Mouse (Mus musculus): ENCODE measurements around the gene Gli3. TPM values are rescaled to one million over a fixed set of nuclear protein-coding genes. Genes with fewer than 3 reads are reported as not detected.

Gene Gli3
- polyA plus RNA-seq, 1 experiment from 2014 or later: 19.4 TPM

- Histone ChIP-seq H3K4me3 (ENCODE audit: low read length) (no peak overlapping the region), H3K9ac (ENCODE audit: low read depth, low read length) (no peak overlapping the region), H3K9me3 (ENCODE audit: control insufficient read depth, low read length) (no peaks in the 10 kb centered on the region), H3K36me3 (ENCODE audit: control insufficient read depth, insufficient read depth, low read length) (no peaks in the 10 kb centered on the region), H3K27me3 (ENCODE audit: control insufficient read depth, insufficient read depth, low read length) (no peaks in the 10 kb centered on the region), H3K4me2 (replicated peaks; ENCODE audit: low read depth, low read length) (no peak overlapping the region), H3K27ac (ENCODE audit: low read depth, low read length) (no peak overlapping the region; the same call in 1 of the 2 replicates), H3K4me1 (ENCODE audit: control insufficient read depth, insufficient read depth, low read length) (peaks cover 16% of the 10 kb centered on the region)
- 37% methylated on average over 8 of the region's 8 CpGs for WGBS
- ATAC-seq (ENCODE audit: low FRiP score, low TSS enrichment): no peak
Measured at GRCm38 (mm10) chr13:15624490-15625353, 161.7 kb downstream of the Gli3 start.

- H3K27me3 ChIP-seq (ENCODE audit: control insufficient read depth, insufficient read depth, low read length): no peaks in the 10 kb centered on the region
- no peaks in the 10 kb centered on the region for H3K4me1 ChIP-seq (ENCODE audit: control insufficient read depth, insufficient read depth, low read length)
- no peak for ATAC-seq (ENCODE audit: low FRiP score, low TSS enrichment)
- H3K9ac ChIP-seq (ENCODE audit: low read depth, low read length): no peak overlapping the region
- no peaks in the 10 kb centered on the region; the same call in 1 of the 2 replicates for H3K36me3 ChIP-seq (ENCODE audit: control insufficient read depth, insufficient read depth, low read length)
- H3K4me3 ChIP-seq (ENCODE audit: low read length): no peak overlapping the region
- 90% methylated on average over 1 of the region's 1 CpGs for WGBS
- H3K4me2 ChIP-seq (replicated peaks; ENCODE audit: low read depth, low read length): no peak overlapping the region
- H3K27ac ChIP-seq (ENCODE audit: low read depth, low read length): no peak overlapping the region
- no peaks in the 10 kb centered on the region for H3K9me3 ChIP-seq (ENCODE audit: control insufficient read depth, low read length)
Measured at GRCm38 (mm10) chr13:15641548-15641947, 178.5 kb downstream of the Gli3 start.

- Histone ChIP-seq H3K9me3 (ENCODE audit: control insufficient read depth, low read length) (no peaks in the 10 kb centered on the region), H3K4me3 (ENCODE audit: low read length) (no peak overlapping the region), H3K4me1 (ENCODE audit: control insufficient read depth, insufficient read depth, low read length) (peaks cover 9% of the 10 kb centered on the region; the same call in 1 of the 2 replicates), H3K27ac (ENCODE audit: low read depth, low read length) (no peak overlapping the region), H3K9ac (ENCODE audit: low read depth, low read length) (no peak overlapping the region), H3K36me3 (ENCODE audit: control insufficient read depth, insufficient read depth, low read length) (peaks cover 26% of the 10 kb centered on the region), H3K4me2 (replicated peaks; ENCODE audit: low read depth, low read length) (no peak overlapping the region), H3K27me3 (ENCODE audit: control insufficient read depth, insufficient read depth, low read length) (no peaks in the 10 kb centered on the region)
- WGBS: 89% methylated on average over 5 of the region's 5 CpGs
- ATAC-seq (ENCODE audit: low FRiP score, low TSS enrichment): no peak
Measured at GRCm38 (mm10) chr13:15660502-15660901, 197.5 kb downstream of the Gli3 start.

GRCm38 (mm10) chr13:15662375-15662774 lies 199.3 kb downstream of the Gli3 start:
- Histone ChIP-seq H3K9me3 (ENCODE audit: control insufficient read depth, low read length) (no peaks in the 10 kb centered on the region), H3K27me3 (ENCODE audit: control insufficient read depth, insufficient read depth, low read length) (no peaks in the 10 kb centered on the region), H3K36me3 (ENCODE audit: control insufficient read depth, insufficient read depth, low read length) (peaks cover 26% of the 10 kb centered on the region), H3K9ac (ENCODE audit: low read depth, low read length) (no peak overlapping the region), H3K4me1 (ENCODE audit: control insufficient read depth, insufficient read depth, low read length) (peaks cover 17% of the 10 kb centered on the region), H3K4me3 (ENCODE audit: low read length) (no peak overlapping the region), H3K4me2 (replicated peaks; ENCODE audit: low read depth, low read length) (no peak overlapping the region), H3K27ac (ENCODE audit: low read depth, low read length) (no peak overlapping the region)
- peak; percentile 37; the same call in 1 of the 2 replicates for ATAC-seq (ENCODE audit: low FRiP score, low TSS enrichment)
- WGBS: 31% methylated on average over 10 of the region's 10 CpGs

- no peak overlapping the region for H3K27ac ChIP-seq (ENCODE audit: low read depth, low read length)
- H3K9me3 ChIP-seq (ENCODE audit: control insufficient read depth, low read length): no peaks in the 10 kb centered on the region
- no peak overlapping the region for H3K4me2 ChIP-seq (replicated peaks; ENCODE audit: low read depth, low read length)
- WGBS: 29% methylated on average over 7 of the region's 7 CpGs
- H3K9ac ChIP-seq (ENCODE audit: low read depth, low read length): no peak overlapping the region
- H3K36me3 ChIP-seq (ENCODE audit: control insufficient read depth, insufficient read depth, low read length): peaks cover 25% of the 10 kb centered on the region
- no peaks in the 10 kb centered on the region for H3K27me3 ChIP-seq (ENCODE audit: control insufficient read depth, insufficient read depth, low read length)
- H3K4me1 ChIP-seq (ENCODE audit: control insufficient read depth, insufficient read depth, low read length): peaks cover 17% of the 10 kb centered on the region
- no peak overlapping the region for H3K4me3 ChIP-seq (ENCODE audit: low read length)
- ATAC-seq (ENCODE audit: low FRiP score, low TSS enrichment): no peak
Measured at GRCm38 (mm10) chr13:15664580-15665201, 201.7 kb downstream of the Gli3 start.

- Histone ChIP-seq H3K4me3 (ENCODE audit: low read length) (no peak overlapping the region), H3K9me3 (ENCODE audit: control insufficient read depth, low read length) (no peaks in the 10 kb centered on the region), H3K4me1 (ENCODE audit: control insufficient read depth, insufficient read depth, low read length) (peaks cover 17% of the 10 kb centered on the region), H3K9ac (ENCODE audit: low read depth, low read length) (no peak overlapping the region), H3K36me3 (ENCODE audit: control insufficient read depth, insufficient read depth, low read length) (peaks cover 18% of the 10 kb centered on the region), H3K27me3 (ENCODE audit: control insufficient read depth, insufficient read depth, low read length) (no peaks in the 10 kb centered on the region), H3K27ac (ENCODE audit: low read depth, low read length) (no peak overlapping the region), H3K4me2 (replicated peaks; ENCODE audit: low read depth, low read length) (no peak overlapping the region)
- 82% methylated on average over 8 of the region's 8 CpGs for WGBS
- no peak for ATAC-seq (ENCODE audit: low FRiP score, low TSS enrichment)
Measured at GRCm38 (mm10) chr13:15665514-15665913, 202.5 kb downstream of the Gli3 start.

- Histone ChIP-seq H3K4me2 (replicated peaks; ENCODE audit: low read depth, low read length) (no peak overlapping the region), H3K9me3 (ENCODE audit: control insufficient read depth, low read length) (no peaks in the 10 kb centered on the region), H3K27ac (ENCODE audit: low read depth, low read length) (no peak overlapping the region), H3K9ac (ENCODE audit: low read depth, low read length) (no peak overlapping the region), H3K27me3 (ENCODE audit: control insufficient read depth, insufficient read depth, low read length) (no peaks in the 10 kb centered on the region), H3K4me1 (ENCODE audit: control insufficient read depth, insufficient read depth, low read length) (peaks cover 8% of the 10 kb centered on the region; the same call in 1 of the 2 replicates), H3K4me3 (ENCODE audit: low read length) (no peak overlapping the region), H3K36me3 (ENCODE audit: control insufficient read depth, insufficient read depth, low read length) (peaks cover 2% of the 10 kb centered on the region; the same call in 1 of the 2 replicates)
- WGBS: 69% methylated on average over 9 of the region's 9 CpGs
- ATAC-seq (ENCODE audit: low FRiP score, low TSS enrichment): no peak
Measured at GRCm38 (mm10) chr13:15670144-15670961, 207.3 kb downstream of the Gli3 start.

GRCm38 (mm10) chr13:15670962-15671313 lies 207.9 kb downstream of the Gli3 start:
- ATAC-seq (ENCODE audit: low FRiP score, low TSS enrichment): no peak
- H3K4me1 ChIP-seq (ENCODE audit: control insufficient read depth, insufficient read depth, low read length): peaks cover 7% of the 10 kb centered on the region; the same call in 1 of the 2 replicates
- H3K27me3 ChIP-seq (ENCODE audit: control insufficient read depth, insufficient read depth, low read length): no peaks in the 10 kb centered on the region
- no peak overlapping the region for H3K4me2 ChIP-seq (replicated peaks; ENCODE audit: low read depth, low read length)
- WGBS: 43% methylated on average over 4 of the region's 4 CpGs
- H3K9me3 ChIP-seq (ENCODE audit: control insufficient read depth, low read length): no peaks in the 10 kb centered on the region
- no peak overlapping the region for H3K9ac ChIP-seq (ENCODE audit: low read depth, low read length)
- H3K4me3 ChIP-seq (ENCODE audit: low read length): no peak overlapping the region
- no peak overlapping the region for H3K27ac ChIP-seq (ENCODE audit: low read depth, low read length)
- peaks cover 2% of the 10 kb centered on the region; the same call in 1 of the 2 replicates for H3K36me3 ChIP-seq (ENCODE audit: control insufficient read depth, insufficient read depth, low read length)
